In the genomic region with DNA sequence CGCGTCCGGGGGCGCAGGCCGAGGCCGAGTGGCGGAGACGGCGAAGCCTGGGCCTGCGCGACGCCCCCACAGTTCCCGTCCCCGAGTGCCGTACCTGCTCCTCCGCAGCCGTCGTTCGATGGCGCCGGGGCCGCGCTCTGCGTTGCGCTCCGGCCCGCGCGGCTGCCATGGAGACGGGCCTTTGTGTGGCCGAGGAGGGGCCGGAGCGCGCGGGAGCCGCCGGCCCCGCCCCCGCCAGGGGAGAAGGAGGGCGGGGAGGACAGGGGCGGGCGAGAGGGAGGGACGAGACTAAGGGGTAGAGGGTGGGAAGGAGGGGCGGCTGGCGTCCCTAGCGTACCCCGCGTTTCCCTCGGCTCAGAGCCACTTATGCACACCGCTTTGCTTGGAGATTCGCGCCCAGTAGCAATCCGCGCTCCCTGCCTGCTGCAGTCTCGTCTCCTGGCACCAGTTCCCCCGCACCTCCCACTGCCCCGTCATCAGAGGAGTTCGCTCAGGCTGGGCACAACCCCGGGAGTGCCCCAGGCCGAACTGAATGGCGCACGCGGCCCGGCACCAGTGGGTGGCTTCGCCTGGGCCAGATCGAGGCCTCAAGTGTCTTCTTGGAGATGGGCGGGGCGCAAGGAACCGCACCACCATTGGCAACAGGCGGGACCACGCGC, we compare ENCODE assay signal across 7 mouse cellular contexts. TPM values are rescaled to one million over a fixed set of nuclear protein-coding genes. Genes with fewer than 3 reads are reported as not detected.
DNase-seq lines count a peak whose midpoint lies in the region; ATAC-seq and TF ChIP-seq lines count a peak whose summit lies in the region.

Gene Plxnb2, minus strand, starts transcription at position 218 of the 659 bp plus-strand sequence.

- peak; percentile 93 for DNase-seq in adrenal gland, adult 2 months
- peak; percentile 59 to 86 for DNase-seq in cerebellum, postnatal 4 days (ENCODE audit: low spot score in 2 of 2)
- peak; percentile 63 to 66 for DNase-seq in gastrocnemius, adult 8-10 months (ENCODE audit: low spot score in 2 of 2)
- DNase-seq in left cerebral cortex, adult 2 months (ENCODE audit: extremely low spot score in 1 of 2, low spot score in 2 of 2), result peak; percentile 74 to 77
- DNase-seq in right cerebral cortex, postnatal 14 days, result peak; percentile 74

- peak within 1 kb of the TSS; percentile 85 for H3K4me3 ChIP-seq in hindbrain, embryonic 16.5 days (ENCODE audit: low read length)
- peak within 1 kb of the TSS; percentile 69 for H3K4me3 ChIP-seq in left cerebral cortex, adult 2 months
- peak within 1 kb of the TSS; percentile 93 for H3K4me3 ChIP-seq in macrophage (ENCODE audit: inconsistent target)

- peaks cover 42% of the 10 kb centered on the region for H3K79me2 ChIP-seq in macrophage (ENCODE audit: inconsistent target)

- peak within 1 kb of the TSS; percentile 92 for H3K4me2 ChIP-seq in hindbrain, embryonic 16.5 days (ENCODE audit: low read length)

- no peaks in the 10 kb centered on the region for H3K9me3 ChIP-seq in hindbrain, embryonic 16.5 days (ENCODE audit: control insufficient read depth, low read length)

- peak within 1 kb of the TSS; percentile 94 for H3K9ac ChIP-seq in hindbrain, embryonic 16.5 days (ENCODE audit: low read depth, low read length)

- WGBS in hindbrain, embryonic 16.5 days, result under 1% methylated on average over 57 of the region's 72 CpGs
- WGBS in macrophage (ENCODE audit: missing documents), result 3% methylated on average over 47 of the region's 72 CpGs

- intact Hi-C loops in left cerebral cortex, adult 2 months (cut with DNase I), result loop anchor here (1.0 kb wide), 1 partner anchor 16 kb away; the partner anchor contains the start of gene Dennd6b

- no peak for TF ChIP-seq CTCF in left cerebral cortex, adult 2 months (IDR thresholded peaks at IDR 0.05)

- no peaks in the 10 kb centered on the region for H3K36me3 ChIP-seq in hindbrain, embryonic 16.5 days (ENCODE audit: control insufficient read depth, insufficient read depth, low read length)
- no peaks in the 10 kb centered on the region for H3K36me3 ChIP-seq in macrophage (ENCODE audit: inconsistent target)

- H3K4me1 ChIP-seq in hindbrain, embryonic 16.5 days (ENCODE audit: control insufficient read depth, insufficient read depth, low read depth, low read length), result peaks cover 46% of the 10 kb centered on the region

- no peaks in the 10 kb centered on the region for H3K27me3 ChIP-seq in hindbrain, embryonic 16.5 days (replicated peaks; ENCODE audit: control insufficient read depth, insufficient read depth, low read length)

- peak; percentile 85 for ATAC-seq in hindbrain, embryonic 16.5 days

- H3K27ac ChIP-seq in hindbrain, embryonic 16.5 days (ENCODE audit: low read depth, low read length), result peak within 1 kb of the TSS; percentile 95
- peak within 1 kb of the TSS; percentile 88 for H3K27ac ChIP-seq in left cerebral cortex, adult 2 months
- H3K27ac ChIP-seq in macrophage, result peak within 1 kb of the TSS; percentile 100

RNA-seq across cellular contexts. Expression of gene Plxnb2, which starts in this region (rescaled TPM):
- total RNA-seq in adrenal gland, adult 2 months (2021), result 100 to 1,000 TPM in 1 of 2 experiments, 10 to 100 TPM in 1; 94.8 to 118 TPM
- 168 and 182 TPM in 2 replicates for polyA plus RNA-seq in adrenal gland, adult 2 months (2012; rRNA removed)
- total RNA-seq in gastrocnemius, adult 8-10 months (2022), result 1 to 10 TPM; 4.5 to 6.3 (median 5.3) TPM
- polyA plus RNA-seq in hindbrain, embryonic 16.5 days (2015; fragmentation: Nextera tagmentation; extraction: Ambion mirVana), result 85.2 and 106 TPM in 2 replicates
- 10 to 100 TPM; 49.4 to 53.3 TPM for total RNA-seq in left cerebral cortex, adult 2 months (2021)
- 100 to 1,000 TPM in 21 of 26 experiments, 10 to 100 TPM in 5; 56.4 to 466 (median 272) TPM for total RNA-seq in macrophage (2018; cell fraction: chromatin; rRNA removed)
- total RNA-seq in macrophage (2018; cell fraction: cytosol; rRNA removed), result 100 to 1,000 TPM; 231 to 545 (median 345) TPM
- 100 to 1,000 TPM; 287 to 804 (median 490) TPM for total RNA-seq in macrophage (2018; cell fraction: nucleus; rRNA removed)
- polyA plus RNA-seq in macrophage (2018), result 226 to 333 TPM (median 246 TPM) in 3 replicates

Comparison
In these comparisons a context has a peak if more than half of its experiments do, and no peak if none do; other contexts are left out.
1. Peak in every context shown above with its lines: DNase-seq, ATAC-seq, H3K4me3 ChIP-seq and H3K27ac ChIP-seq.
2. RNA of gene Plxnb2 (total RNA-seq): 94.8 to 118 TPM in adrenal gland, adult 2 months and 49.4 to 53.3 TPM in left cerebral cortex, adult 2 months; 4.5 to 6.3 TPM in gastrocnemius, adult 8-10 months; every median in the first group is over 4 times any median in the second.